Mouse (Mus musculus) ES-E14 (cell line): ENCODE measurements around the gene Nfe2l2.

ENCODE experiments used
- CHD2 ChIP-seq: IDR thresholded peaks from 2 replicates; pipeline ENCODE4 v1.6.1; 2014; ENCODE audit warnings: mild to moderate bottlenecking, low read depth, low read length, inconsistent platforms
- MAFK ChIP-seq: IDR thresholded peaks from 2 replicates; pipeline ENCODE4 v1.6.1; 2014; ENCODE audit warnings: mild to moderate bottlenecking, low read depth, low read length, inconsistent platforms; ENCODE audit not compliant: insufficient read depth

GRCm38 (mm10) chr2:75626597-75627440 lies 77.6 kb downstream of the Nfe2l2 start:
- TF ChIP-seq MAFK (no peak), CHD2 (no peak)
